Mouse (Mus musculus) intestine, embryonic 14.5 days (tissue): ENCODE measurements around the gene Kng2. TPM values are rescaled to one million over a fixed set of nuclear protein-coding genes. Genes with fewer than 3 reads are reported as not detected.
"Not testable (repeated sequence)": the region's sequence is repeated elsewhere in the genome, so short reads cannot be mapped to it uniquely, and the experiment has no call there.

Experiments used
- ATAC-seq: fragments of 200-750 bp; cut with Nextera tagmentation; replicated peaks from 2 replicates; pipeline ENCODE4 v1.8.0; 2017; ENCODE audit warnings: low read depth, moderate number of reproducible peaks, moderate TSS enrichment, moderate library complexity; ENCODE audit not compliant: low FRiP score, low TSS enrichment
- DNase-seq: peaks from one replicate; pipeline ENCODE4 v3.0.0-alpha.2; 2018; ENCODE audit warnings: low spot score
- H3K27ac ChIP-seq: fragments of 300-500 bp; sonication (generic); 2 replicates; pipeline ENCODE4 v1.5.1; 2014; ENCODE audit warnings: low read depth, mild to moderate bottlenecking, control low read depth
- H3K27me3 ChIP-seq: fragments of 300-500 bp; sonication (generic); replicated peaks from 2 replicates; pipeline ENCODE4 v1.6.1; 2014; ENCODE audit warnings: low read length, control low read depth; ENCODE audit not compliant: control insufficient read depth, insufficient read depth
- H3K36me3 ChIP-seq: fragments of 300-500 bp; sonication (generic); 2 replicates; pipeline ENCODE4 v1.6.1; 2014; ENCODE audit warnings: low read length, control low read depth; ENCODE audit not compliant: control insufficient read depth, insufficient read depth
- H3K4me1 ChIP-seq: fragments of 300-500 bp; sonication (generic); replicated peaks from 2 replicates; pipeline ENCODE4 v1.6.1; 2014; ENCODE audit warnings: low read length, control low read depth, mixed read lengths; ENCODE audit not compliant: control insufficient read depth, insufficient read depth
- H3K4me2 ChIP-seq: fragments of 300-500 bp; sonication (generic); 2 replicates; pipeline ENCODE4 v1.6.1; 2014; ENCODE audit warnings: low read length
- H3K4me3 ChIP-seq: fragments of 300-500 bp; sonication (generic); 2 replicates; pipeline ENCODE4 v1.5.1; 2014; ENCODE audit warnings: low read depth, low read length, control low read depth, mixed read lengths
- H3K9ac ChIP-seq: fragments of 300-500 bp; sonication (generic); 2 replicates; pipeline ENCODE4 v1.6.1; 2014; ENCODE audit warnings: mild to moderate bottlenecking, low read length
- H3K9me3 ChIP-seq: fragments of 300-500 bp; sonication (generic); 2 replicates; pipeline ENCODE4 v1.6.1; 2016; ENCODE audit warnings: low read length, control low read depth; ENCODE audit not compliant: control insufficient read depth
- WGBS: fragments of 180-500 bp; shearing (Covaris S2); extraction: QIAGEN DNeasy Blood & Tissue Kit; methylation state at CpG from one replicate; pipeline ENCODE4 v1.1.7; 2014; 5-methylcytosine and 5-hydroxymethylcytosine counted together
- polyA plus RNA-seq: library from polyadenylated mRNA; unstranded; fragments of >200 nt; fragmentation: Nextera tagmentation; extraction: Ambion mirVana; gene quantifications from 2 replicates; pipeline ENCODE4 v1.2.1, GENCODE M21; 2014

The Kng2 gene
- polyA plus RNA-seq, 1 experiment from 2014 or later = not detected

DNA sequence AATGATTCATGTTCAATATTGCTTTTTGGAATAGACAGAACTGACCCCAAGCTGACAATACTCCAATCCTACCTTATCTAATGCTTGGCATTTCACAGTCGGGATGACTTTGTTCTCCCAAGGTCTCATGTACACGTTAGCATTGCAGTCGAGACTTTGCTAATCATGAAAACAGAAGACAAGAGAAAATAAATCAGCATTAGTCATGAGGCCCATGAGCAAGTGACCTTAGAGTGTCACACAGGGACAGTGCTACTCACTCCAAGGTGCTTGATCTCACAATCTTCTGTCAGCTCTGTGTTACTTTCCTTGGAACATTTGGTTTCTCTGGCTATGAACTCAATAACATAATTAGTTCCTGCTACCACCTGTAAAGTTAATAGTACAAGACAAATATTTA is 32.3 kb downstream of the Kng2 start:
- not testable (repeated sequence) for H3K4me3 ChIP-seq, ATAC-seq, H3K4me2 ChIP-seq, H3K9ac ChIP-seq, DNase-seq, H3K27ac ChIP-seq, H3K4me1 ChIP-seq, H3K36me3 ChIP-seq, H3K27me3 ChIP-seq, H3K9me3 ChIP-seq
- 80% methylated on average over 3 of the region's 3 CpGs for WGBS

DNA sequence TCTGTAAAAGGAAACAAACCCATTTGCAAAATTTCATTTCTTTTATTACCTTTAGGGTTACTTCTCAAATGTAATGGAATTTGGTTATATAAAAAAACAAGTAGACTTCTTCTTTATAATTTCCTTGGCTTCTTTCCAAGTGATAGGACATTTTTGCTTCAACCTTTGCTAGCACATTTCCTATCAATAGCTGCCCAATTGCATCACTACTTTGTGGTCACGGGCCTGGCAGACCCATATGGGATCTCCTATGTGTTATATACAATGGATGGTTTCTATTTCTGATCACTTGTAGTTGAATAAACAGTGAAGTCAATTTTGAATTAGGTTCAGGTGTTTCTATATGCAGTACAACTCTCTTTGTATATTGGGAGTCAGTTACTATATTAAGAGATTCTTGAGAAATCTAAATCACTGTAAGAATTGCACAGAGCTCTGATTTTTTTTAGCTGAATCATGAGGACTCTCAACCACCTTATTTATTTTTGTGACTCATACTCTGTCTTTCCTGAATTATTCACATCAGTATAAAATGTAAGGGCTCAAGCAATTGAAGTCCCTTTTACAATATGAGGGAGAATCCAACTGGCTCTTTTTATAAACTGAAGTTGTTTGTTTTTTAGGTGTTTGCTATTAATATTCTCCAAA is 61.8 kb downstream of the Kng2 start:
- H3K27me3 ChIP-seq = no peaks in the 10 kb centered on the region
- H3K4me1 ChIP-seq = no peaks in the 10 kb centered on the region
- H3K36me3 ChIP-seq = no peaks in the 10 kb centered on the region
- H3K4me3 ChIP-seq = no peak overlapping the region
- H3K27ac ChIP-seq = no peak overlapping the region
- no peak overlapping the region for H3K4me2 ChIP-seq
- no peak for DNase-seq
- no peak overlapping the region for H3K9ac ChIP-seq
- 56% methylated on average over 1 of the region's 1 CpGs for WGBS
- no peak for ATAC-seq
- no peaks in the 10 kb centered on the region for H3K9me3 ChIP-seq

DNA sequence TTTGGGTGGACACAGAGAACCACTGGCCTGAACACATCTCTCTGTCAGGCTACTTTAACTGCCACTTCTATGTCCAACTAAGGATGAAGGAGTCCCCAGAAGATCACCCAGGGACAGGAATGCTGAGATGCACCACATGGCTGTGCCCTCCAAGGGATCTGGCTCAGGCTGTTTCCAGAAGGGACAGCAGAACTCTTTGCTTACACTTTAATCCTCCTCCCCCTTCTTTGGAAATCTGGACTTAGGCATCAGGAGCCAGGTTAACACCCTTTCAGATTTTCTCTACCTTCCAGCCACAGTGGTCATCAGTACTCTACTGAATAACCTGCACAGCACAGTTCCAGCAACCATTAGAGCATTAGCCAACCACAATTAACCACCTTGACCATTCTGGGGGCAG is 66.0 kb downstream of the Kng2 start:
- no peak overlapping the region for H3K4me2 ChIP-seq
- H3K27me3 ChIP-seq = no peaks in the 10 kb centered on the region
- no peak for ATAC-seq
- H3K9ac ChIP-seq = no peak overlapping the region
- no peaks in the 10 kb centered on the region for H3K9me3 ChIP-seq
- H3K4me1 ChIP-seq = no peaks in the 10 kb centered on the region
- DNase-seq = no peak
- H3K4me3 ChIP-seq = no peak overlapping the region
- H3K27ac ChIP-seq = no peak overlapping the region
- H3K36me3 ChIP-seq = no peaks in the 10 kb centered on the region

DNA sequence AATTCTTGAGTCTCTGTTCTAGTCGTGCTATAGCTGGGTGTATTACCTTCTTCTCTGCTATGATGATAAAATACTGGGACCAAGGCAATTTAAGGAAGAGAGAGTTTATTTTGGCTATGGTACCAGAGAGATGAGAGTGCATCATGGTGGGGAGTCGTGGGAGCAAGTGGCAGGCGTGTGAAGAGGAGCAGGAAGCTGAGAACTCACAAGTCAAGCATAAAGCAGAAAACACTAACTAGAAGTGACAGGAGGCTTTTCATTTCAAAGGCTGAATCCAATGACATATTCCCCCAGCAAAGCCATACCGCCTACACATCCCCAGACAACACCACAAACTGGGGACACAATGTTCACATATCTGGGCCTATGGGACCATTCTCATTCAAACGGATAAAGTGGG is 67.0 kb downstream of the Kng2 start:
- Histone ChIP-seq H3K36me3 (no peaks in the 10 kb centered on the region), H3K27ac (no peak overlapping the region), H3K27me3 (no peaks in the 10 kb centered on the region), H3K4me1 (no peaks in the 10 kb centered on the region), H3K4me3 (no peak overlapping the region), H3K9ac (no peak overlapping the region), H3K9me3 (no peaks in the 10 kb centered on the region), H3K4me2 (no peak overlapping the region)
- ATAC-seq (no peak), DNase-seq (no peak)
- 78% methylated on average over 5 of the region's 5 CpGs for WGBS

DNA sequence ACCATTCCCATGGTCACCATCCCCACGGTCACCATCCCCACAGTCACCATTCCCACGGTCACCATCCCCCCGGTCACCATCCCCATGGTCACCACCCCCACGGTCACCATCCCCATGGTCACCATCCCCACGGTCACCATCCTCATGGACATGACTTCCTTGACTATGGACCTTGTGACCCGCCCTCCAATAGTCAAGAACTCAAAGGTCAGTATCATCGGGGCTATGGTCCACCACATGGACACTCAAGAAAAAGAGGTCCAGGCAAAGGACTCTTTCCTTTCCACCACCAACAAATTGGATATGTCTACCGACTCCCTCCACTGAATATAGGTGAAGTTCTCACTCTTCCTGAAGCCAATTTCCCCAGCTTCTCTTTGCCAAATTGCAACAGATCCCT is 68.2 kb downstream of the Kng2 start:
- DNase-seq (no peak), ATAC-seq (no peak)
- WGBS = 93% methylated on average over 8 of the region's 8 CpGs
- Histone ChIP-seq H3K9ac (no peak overlapping the region), H3K27me3 (no peaks in the 10 kb centered on the region), H3K9me3 (no peaks in the 10 kb centered on the region), H3K36me3 (no peaks in the 10 kb centered on the region), H3K4me1 (no peaks in the 10 kb centered on the region), H3K27ac (no peak overlapping the region), H3K4me2 (no peak overlapping the region), H3K4me3 (no peak overlapping the region)

DNA sequence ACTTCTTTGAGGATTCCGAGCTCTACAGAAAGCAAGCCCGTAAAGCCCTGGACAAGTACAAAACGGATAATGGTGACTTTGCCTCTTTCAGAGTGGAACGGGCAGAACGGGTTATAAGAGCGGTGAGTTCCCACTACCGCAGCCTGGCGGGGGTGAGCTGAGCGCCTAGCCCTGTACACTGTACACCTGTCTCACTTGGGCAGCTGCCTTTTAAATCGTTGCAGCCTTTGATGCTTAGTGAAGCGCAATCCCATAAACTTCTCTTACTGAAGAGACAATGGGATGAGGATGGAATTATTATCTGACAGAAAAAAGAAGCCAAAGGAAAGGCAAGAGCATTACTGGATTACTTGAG is 73.2 kb downstream of the Kng2 start:
- no peak overlapping the region for H3K4me3 ChIP-seq
- no peak overlapping the region for H3K9ac ChIP-seq
- DNase-seq = no peak
- H3K4me2 ChIP-seq = no peak overlapping the region
- WGBS = 87% methylated on average over 11 of the region's 11 CpGs
- H3K27me3 ChIP-seq = no peaks in the 10 kb centered on the region
- ATAC-seq = no peak
- no peak overlapping the region for H3K27ac ChIP-seq
- H3K36me3 ChIP-seq = no peaks in the 10 kb centered on the region
- H3K9me3 ChIP-seq = no peaks in the 10 kb centered on the region
- H3K4me1 ChIP-seq = no peaks in the 10 kb centered on the region

DNA sequence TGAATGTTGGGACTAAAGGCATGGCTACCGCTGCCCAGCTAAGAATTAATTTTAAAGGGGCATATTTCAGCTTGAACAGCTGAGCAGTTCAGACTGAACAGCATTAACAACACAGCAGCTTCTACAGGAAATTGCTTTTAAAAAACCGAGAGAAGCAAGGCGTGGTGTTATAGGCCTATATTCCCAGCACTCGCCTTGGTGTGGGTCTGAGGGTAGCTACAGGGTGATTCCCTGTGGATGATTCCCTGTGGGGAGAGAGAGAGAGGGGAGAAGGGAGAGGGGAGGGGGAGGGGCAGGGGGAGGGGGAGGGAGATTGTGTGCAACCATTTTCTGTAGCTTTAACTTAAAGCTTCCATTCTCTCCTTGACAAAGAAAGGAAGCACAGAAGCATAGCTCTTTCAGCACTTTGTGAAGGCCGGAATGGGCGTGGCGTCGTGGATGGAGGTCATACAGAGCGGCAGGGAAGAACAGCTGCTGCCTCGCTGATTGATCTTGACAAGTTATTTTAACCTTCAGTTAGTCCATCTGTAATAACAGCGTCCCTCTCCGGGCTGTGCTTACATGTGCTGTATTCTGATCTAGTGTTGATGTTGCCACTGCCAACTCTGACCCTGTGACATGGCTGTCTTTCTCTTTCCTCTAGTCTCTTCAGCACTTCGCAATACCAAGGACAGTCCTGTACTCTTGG is 73.7 kb downstream of the Kng2 start:
- Histone ChIP-seq H3K9ac (no peak overlapping the region), H3K4me2 (no peak overlapping the region), H3K4me3 (no peak overlapping the region), H3K36me3 (no peaks in the 10 kb centered on the region), H3K27ac (no peak overlapping the region), H3K4me1 (no peaks in the 10 kb centered on the region), H3K27me3 (no peaks in the 10 kb centered on the region), H3K9me3 (no peaks in the 10 kb centered on the region)
- 69% methylated on average over 13 of the region's 13 CpGs for WGBS
- DNase-seq = no peak
- no peak for ATAC-seq

DNA sequence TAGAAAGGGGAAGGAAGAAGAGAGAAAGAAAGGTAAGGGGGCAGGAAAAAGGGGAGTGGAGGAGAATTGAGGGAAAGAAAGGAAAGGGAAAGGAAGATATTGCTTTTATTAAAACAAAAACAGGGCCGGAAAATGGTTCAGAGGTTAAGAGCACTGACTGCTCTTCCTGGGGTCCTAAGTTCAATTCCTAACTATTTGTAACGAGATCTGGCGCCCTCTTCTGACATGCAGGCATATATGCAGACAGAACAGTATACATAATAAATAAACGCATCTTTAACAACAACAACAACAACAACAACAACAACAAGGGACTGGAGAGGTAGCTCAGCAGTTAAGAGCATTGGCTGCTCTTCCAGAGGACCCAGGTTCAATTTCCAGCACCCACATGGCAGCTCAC is 76.2 kb downstream of the Kng2 start:
- Histone ChIP-seq H3K27me3 (no peaks in the 10 kb centered on the region), H3K36me3 (no peaks in the 10 kb centered on the region), H3K4me3 (no peak overlapping the region), H3K9ac (no peak overlapping the region), H3K9me3 (no peaks in the 10 kb centered on the region), H3K27ac (no peak overlapping the region), H3K4me2 (no peak overlapping the region), H3K4me1 (no peaks in the 10 kb centered on the region)
- ATAC-seq (no peak), DNase-seq (no peak)
- 35% methylated on average over 4 of the region's 4 CpGs for whole genome bisulfite sequencing

DNA sequence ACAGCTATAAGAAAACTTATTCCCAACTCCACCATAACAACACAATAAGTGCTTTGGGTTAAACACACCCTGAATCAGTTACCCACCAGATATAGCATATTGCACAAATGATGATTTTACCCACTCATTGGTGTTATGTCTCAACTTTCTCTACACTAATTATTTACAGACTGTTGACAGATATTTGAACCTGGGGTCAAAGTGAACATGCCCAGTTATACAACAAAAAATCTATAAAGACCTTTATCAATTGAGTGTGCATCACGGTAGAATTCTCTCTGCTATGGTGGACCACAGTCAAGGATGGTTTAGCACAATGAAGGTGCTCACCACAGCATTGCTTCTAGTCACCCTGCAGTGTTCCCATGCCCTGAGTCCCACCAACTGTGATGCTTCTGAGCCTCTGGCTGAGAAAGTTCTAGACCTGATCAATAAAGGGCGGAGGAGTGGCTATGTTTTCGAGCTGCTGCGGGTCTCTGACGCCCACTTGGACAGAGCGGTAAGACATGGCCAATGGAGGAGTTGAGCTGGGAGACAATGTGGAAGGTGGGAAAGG is 78.4 kb downstream of the Kng2 start, which contains the start of gene Hrg:
Hrg (plus strand) TSS at position 233 of the 556 bp plus-strand sequence.
- DNase-seq (no peak), ATAC-seq (no peak)
- no peak within 1 kb of the TSS for H3K4me3 ChIP-seq
- H3K27me3 ChIP-seq = no peaks in the 10 kb centered on the region
- no peaks in the 10 kb centered on the region for H3K36me3 ChIP-seq
- H3K4me1 ChIP-seq = no peaks in the 10 kb centered on the region
- no peaks in the 10 kb centered on the region for H3K9me3 ChIP-seq
- no peak within 1 kb of the TSS for H3K4me2 ChIP-seq
- 92% methylated on average over 6 of the region's 6 CpGs for WGBS
- no peak within 1 kb of the TSS for H3K9ac ChIP-seq
- no peak within 1 kb of the TSS for H3K27ac ChIP-seq
